In genomic region chrX:150656122-150656907, GRCm38 (mm10) we compare ENCODE assay signal across 9 mouse cellular contexts. TPM values are rescaled to one million over a fixed set of nuclear protein-coding genes. Genes with fewer than 3 reads are reported as not detected.
DNase-seq lines count a peak whose midpoint lies in the region; ATAC-seq lines count a peak whose summit lies in the region.
"Had no signal": no experiment of that assay in that cellular context is flagged by ENCODE, and none has a peak within 500 bp of the region (broad histone marks: within the 10 kb centered on the region; RNA-seq: fewer than 3 reads in every experiment).

No protein-coding gene starts in this region.

- H3K27ac ChIP-seq in kidney, embryonic 15.5 days, result no peak overlapping the region
- H3K27ac ChIP-seq in neural tube, embryonic 12.5 days, result no peak overlapping the region

- H3K9me3 ChIP-seq in kidney, embryonic 15.5 days (replicated peaks), result no peaks in the 10 kb centered on the region
- H3K9me3 ChIP-seq in neural tube, embryonic 12.5 days, result no peaks in the 10 kb centered on the region

- peaks cover 18% of the 10 kb centered on the region; the same call in 1 of the 2 replicates for H3K36me3 ChIP-seq in kidney, embryonic 15.5 days
- H3K36me3 ChIP-seq in neural tube, embryonic 12.5 days, result peaks cover 17% of the 10 kb centered on the region

- H3K27me3 ChIP-seq in kidney, embryonic 15.5 days, result peaks cover 27% of the 10 kb centered on the region; the same call in 1 of the 2 replicates
- no peaks in the 10 kb centered on the region for H3K27me3 ChIP-seq in neural tube, embryonic 12.5 days (replicated peaks)

- ATAC-seq in kidney, embryonic 15.5 days (replicated peaks; ENCODE audit: low FRiP score), result peak; percentile 69
- ATAC-seq in neural tube, embryonic 12.5 days (ENCODE audit: low FRiP score, low read depth), result peak; percentile 66
- ATAC-seq: Patski had no signal

- intact Hi-C loops in left cerebral cortex, postnatal 14 days (cut with DNase I), result loop anchor here (5.0 to 10.0 kb wide), 2 partner anchors 144 to 328 kb away; no protein-coding TSS in a partner anchor

- peak overlapping the region; percentile 55 for H3K4me3 ChIP-seq in kidney, embryonic 15.5 days (replicated peaks)
- H3K4me3 ChIP-seq in neural tube, embryonic 12.5 days, result peak overlapping the region; percentile 46

- WGBS in kidney, embryonic 15.5 days, result 50% methylated on average over 26 of the region's 44 CpGs
- WGBS in neural tube, embryonic 12.5 days, result 49% methylated on average over 32 of the region's 44 CpGs

- peak overlapping the region; percentile 65 for H3K4me2 ChIP-seq in kidney, embryonic 15.5 days
- H3K4me2 ChIP-seq in neural tube, embryonic 12.5 days (replicated peaks), result peak overlapping the region; percentile 56

- H3K9ac ChIP-seq in kidney, embryonic 15.5 days, result peak overlapping the region; percentile 35; the same call in 1 of the 2 replicates
- peak overlapping the region; percentile 62 for H3K9ac ChIP-seq in neural tube, embryonic 12.5 days

- DNase-seq in kidney, adult 11 months, result no peak
- DNase-seq in cerebellum, adult 9-11 months, result peak; percentile 74
- DNase-seq in frontal cortex, postnatal 10 days (ENCODE audit: low spot score in 2 of 2), result peak; percentile 39 to 40
- peak; percentile 65 for DNase-seq in left cerebral cortex, postnatal 14 days (ENCODE audit: low spot score in 2 of 2)
- no peak for DNase-seq in thymus, postnatal 25 days
- no peak for DNase-seq in urinary bladder, adult 18-20 months (ENCODE audit: low spot score in 2 of 2)

- no peaks in the 10 kb centered on the region for H3K4me1 ChIP-seq in kidney, embryonic 15.5 days
- no peaks in the 10 kb centered on the region for H3K4me1 ChIP-seq in neural tube, embryonic 12.5 days

RNA-seq across cellular contexts. Expression of gene Tro, which starts 1.1 kb away (rescaled TPM):
- 21.9 and 22.4 TPM in 2 replicates for polyA plus RNA-seq in kidney, embryonic 15.5 days (2015; fragmentation: Nextera tagmentation; extraction: Ambion mirVana)
- 100 to 1,000 TPM; 140 to 147 TPM for total RNA-seq in left cerebral cortex, postnatal 14 days (2021)
- 49.7 and 53.7 TPM in 2 replicates for polyA plus RNA-seq in neural tube, embryonic 12.5 days (2016; fragmentation: Nextera tagmentation; extraction: Ambion mirVana)

Comparison
In these comparisons a context has a peak if more than half of its experiments do, and no peak if none do; other contexts are left out.
1. DNase-seq: peak in cerebellum, adult 9-11 months (single experiment), frontal cortex, postnatal 10 days (2 of 2) and left cerebral cortex, postnatal 14 days (2 of 2); none in kidney, adult 11 months (single experiment), thymus, postnatal 25 days (single experiment) and urinary bladder, adult 18-20 months (0 of 2).